Mouse (Mus musculus) lung, postnatal 0 days (tissue): ENCODE data around the gene Prph. TPM values are rescaled to one million over a fixed set of nuclear protein-coding genes. Genes with fewer than 3 reads are reported as not detected.

Source experiments
- ATAC-seq: fragments of 200-750 bp; cut with Nextera tagmentation; 2 replicates; pipeline ENCODE4 v1.8.0; 2017; ENCODE audit warnings: moderate library complexity
- DNase-seq: peaks from one replicate; pipeline ENCODE4 v3.0.0-alpha.2; 2016; ENCODE audit warnings: low spot score
- H3K27ac ChIP-seq: fragments of 300-500 bp; sonication (generic); 2 replicates; pipeline ENCODE4 v1.5.1; 2014; ENCODE audit warnings: antibody characterized with exemption, mild to moderate bottlenecking, low read length, mixed read lengths
- H3K27me3 ChIP-seq: fragments of 300-500 bp; sonication (generic); replicated peaks from 2 replicates; pipeline ENCODE4 v1.6.1; 2014; ENCODE audit warnings: low read length, mixed read lengths; ENCODE audit not compliant: insufficient read depth
- H3K36me3 ChIP-seq: fragments of 300-500 bp; sonication (generic); 2 replicates; pipeline ENCODE4 v1.6.1; 2014; ENCODE audit warnings: low read length, mixed read lengths; ENCODE audit not compliant: insufficient read depth
- H3K4me1 ChIP-seq: fragments of 300-500 bp; sonication (generic); 2 replicates; pipeline ENCODE4 v1.6.1; 2014; ENCODE audit warnings: antibody characterized with exemption, low read depth, low read length, mixed read lengths; ENCODE audit not compliant: insufficient read depth
- H3K4me2 ChIP-seq: fragments of 300-500 bp; sonication (generic); replicated peaks from 2 replicates; pipeline ENCODE4 v1.6.1; 2014; ENCODE audit warnings: low read depth, mild to moderate bottlenecking, low read length, moderate library complexity, mixed read lengths
- H3K4me3 ChIP-seq: fragments of 300-500 bp; sonication (generic); 2 replicates; pipeline ENCODE4 v1.5.1; 2014; ENCODE audit warnings: low read depth, low read length
- H3K9ac ChIP-seq: fragments of 300-500 bp; sonication (generic); replicated peaks from 2 replicates; pipeline ENCODE4 v1.6.1; 2014; ENCODE audit warnings: low read depth, mild to moderate bottlenecking
- H3K9me3 ChIP-seq: fragments of 300-500 bp; sonication (generic); 2 replicates; pipeline ENCODE4 v1.6.1; 2016; ENCODE audit warnings: low read length, mixed read lengths
- CTCF ChIP-seq: IDR thresholded peaks from 2 replicates; pipeline ENCODE4 v1.5.1; 2016; ENCODE audit warnings: antibody characterized with exemption, mild to moderate bottlenecking
- EP300 ChIP-seq: IDR thresholded peaks from 2 replicates; pipeline ENCODE4 v1.6.1; 2016; ENCODE audit warnings: antibody characterized with exemption, mild to moderate bottlenecking, control low read depth
- WGBS: fragments of 180-500 bp; shearing (Covaris S2); extraction: QIAGEN DNeasy Blood & Tissue Kit; methylation state at CpG from one replicate; pipeline ENCODE4 v1.1.7; 2014; 5-methylcytosine and 5-hydroxymethylcytosine counted together
- polyA plus RNA-seq: library from polyadenylated mRNA; unstranded; fragments of >200 nt; fragmentation: Nextera tagmentation; extraction: Ambion mirVana; gene quantifications from 2 replicates; pipeline ENCODE4 v1.2.1, GENCODE M21; 2015

The Prph gene
- polyA plus RNA-seq = 0.32 and 0.42 TPM in 2 replicates

DNA sequence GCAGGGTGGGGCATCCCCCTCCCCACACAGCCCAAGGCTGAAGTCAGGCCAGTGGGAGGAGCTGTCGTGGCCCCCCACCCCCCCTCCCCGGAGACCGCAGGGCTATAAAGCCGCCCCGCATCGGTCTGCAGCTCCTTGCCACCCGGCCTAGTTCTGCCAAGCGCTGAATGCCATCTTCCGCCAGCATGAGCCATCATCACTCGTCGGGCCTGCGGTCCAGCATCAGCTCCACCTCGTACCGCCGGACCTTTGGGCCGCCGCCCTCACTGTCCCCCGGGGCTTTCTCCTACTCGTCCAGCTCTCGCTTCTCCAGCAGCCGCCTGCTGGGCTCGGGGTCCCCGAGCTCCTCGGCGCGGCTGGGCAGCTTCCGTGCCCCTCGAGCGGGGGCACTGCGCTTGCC, at the start of gene Prph:
Prph (plus strand) TSS at position 135 of the 400 bp plus-strand sequence.
- Histone ChIP-seq H3K9ac (no peak within 1 kb of the TSS), H3K9me3 (no peaks in the 10 kb centered on the region), H3K4me2 (peak within 1 kb of the TSS; percentile 44), H3K4me3 (peak within 1 kb of the TSS; percentile 29), H3K27ac (no peak within 1 kb of the TSS), H3K4me1 (peaks cover 3% of the 10 kb centered on the region; the same call in 1 of the 2 replicates), H3K27me3 (peaks cover 54% of the 10 kb centered on the region), H3K36me3 (no peaks in the 10 kb centered on the region)
- DNase-seq (no peak), ATAC-seq (no peak)
- 3% methylated on average over 21 of the region's 30 CpGs for WGBS
- TF ChIP-seq EP300 (no peak), CTCF (no peak)

DNA sequence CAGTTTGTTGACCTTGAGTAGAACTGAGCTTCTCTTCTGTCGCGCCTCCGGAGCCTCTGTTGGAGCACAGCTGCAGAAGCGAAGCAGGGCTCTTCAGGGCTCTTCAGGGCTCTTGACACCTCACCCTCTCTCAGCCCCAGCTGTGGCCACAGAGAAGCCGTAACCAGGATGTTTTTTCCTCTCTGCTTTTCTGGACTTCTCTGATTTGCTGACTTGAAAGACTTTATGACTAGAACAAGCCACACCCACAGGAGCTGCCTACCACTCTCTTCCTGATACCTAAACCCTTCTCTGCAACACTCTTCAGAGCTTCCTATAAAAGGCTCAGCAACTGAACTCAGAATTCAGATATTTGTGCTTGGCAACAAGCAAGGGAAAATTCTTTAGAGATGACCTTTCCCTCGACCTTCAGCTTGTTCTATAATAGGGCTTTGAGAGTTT, 46.2 kb upstream of the Prph start:
- Histone ChIP-seq H3K9ac (no peak overlapping the region), H3K4me3 (no peak overlapping the region), H3K4me1 (no peaks in the 10 kb centered on the region), H3K27ac (no peak overlapping the region; the same call in 1 of the 2 replicates), H3K36me3 (no peaks in the 10 kb centered on the region), H3K27me3 (no peaks in the 10 kb centered on the region), H3K4me2 (no peak overlapping the region), H3K9me3 (no peaks in the 10 kb centered on the region)
- WGBS = 18% methylated on average over 6 of the region's 6 CpGs
- DNase-seq (peak; percentile 84), ATAC-seq (peak; percentile 91)
- TF ChIP-seq CTCF (no peak), EP300 (no peak)

DNA sequence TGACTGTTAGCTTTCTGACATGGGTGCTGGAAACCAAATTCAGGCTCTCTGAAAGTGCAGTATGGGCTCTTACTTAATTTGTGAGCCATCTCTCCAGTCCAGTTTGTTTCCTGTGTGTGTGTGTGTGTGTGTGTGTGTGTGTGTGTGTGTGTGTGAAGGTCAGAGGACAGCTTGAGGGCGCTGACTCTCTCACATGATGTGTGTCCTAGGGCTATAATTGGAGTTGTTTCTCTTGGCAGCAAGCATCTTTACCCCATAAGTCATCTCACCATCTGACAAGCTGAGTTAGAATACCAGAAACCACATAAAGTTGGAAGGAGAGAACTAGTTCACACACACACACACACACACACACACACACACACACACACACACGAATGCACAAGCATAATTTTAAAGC, 44.1 kb upstream of the Prph start:
- Histone ChIP-seq H3K4me1 (no peaks in the 10 kb centered on the region), H3K9me3 (no peaks in the 10 kb centered on the region), H3K4me2 (no peak overlapping the region), H3K36me3 (no peaks in the 10 kb centered on the region), H3K9ac (no peak overlapping the region), H3K27ac (no peak overlapping the region), H3K4me3 (no peak overlapping the region), H3K27me3 (no peaks in the 10 kb centered on the region)
- DNase-seq (no peak), ATAC-seq (no peak)
- TF ChIP-seq CTCF (no peak), EP300 (no peak)
- WGBS = 88% methylated on average over 2 of the region's 2 CpGs

DNA sequence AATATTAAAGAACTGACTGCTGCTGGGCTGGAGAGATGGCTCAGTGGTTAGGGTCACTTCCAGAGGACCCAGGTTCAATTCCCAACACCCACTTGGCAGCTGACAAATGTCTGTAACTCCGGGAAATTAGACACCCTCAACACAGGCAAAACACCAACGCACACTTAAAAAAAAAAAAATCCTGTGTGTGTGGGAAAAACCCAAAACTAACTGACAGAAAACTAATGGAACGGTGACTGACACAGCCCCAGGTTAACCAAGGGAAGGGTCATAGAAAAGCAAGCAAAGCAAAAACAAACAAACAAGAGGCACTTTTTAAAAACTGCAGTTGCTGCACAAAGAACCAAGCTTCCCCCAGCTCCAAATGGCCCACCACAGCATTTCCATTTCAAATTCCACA, 43.0 kb upstream of the Prph start:
- DNase-seq (no peak), ATAC-seq (no peak)
- TF ChIP-seq CTCF = no peak
- TF ChIP-seq EP300 = no peak
- no peaks in the 10 kb centered on the region for H3K36me3 ChIP-seq
- H3K4me2 ChIP-seq = no peak overlapping the region
- H3K9me3 ChIP-seq = no peaks in the 10 kb centered on the region
- H3K27ac ChIP-seq = no peak overlapping the region
- no peaks in the 10 kb centered on the region for H3K4me1 ChIP-seq
- no peak overlapping the region for H3K4me3 ChIP-seq
- H3K9ac ChIP-seq = no peak overlapping the region
- no peaks in the 10 kb centered on the region for H3K27me3 ChIP-seq
- WGBS = 52% methylated on average over 3 of the region's 3 CpGs

DNA sequence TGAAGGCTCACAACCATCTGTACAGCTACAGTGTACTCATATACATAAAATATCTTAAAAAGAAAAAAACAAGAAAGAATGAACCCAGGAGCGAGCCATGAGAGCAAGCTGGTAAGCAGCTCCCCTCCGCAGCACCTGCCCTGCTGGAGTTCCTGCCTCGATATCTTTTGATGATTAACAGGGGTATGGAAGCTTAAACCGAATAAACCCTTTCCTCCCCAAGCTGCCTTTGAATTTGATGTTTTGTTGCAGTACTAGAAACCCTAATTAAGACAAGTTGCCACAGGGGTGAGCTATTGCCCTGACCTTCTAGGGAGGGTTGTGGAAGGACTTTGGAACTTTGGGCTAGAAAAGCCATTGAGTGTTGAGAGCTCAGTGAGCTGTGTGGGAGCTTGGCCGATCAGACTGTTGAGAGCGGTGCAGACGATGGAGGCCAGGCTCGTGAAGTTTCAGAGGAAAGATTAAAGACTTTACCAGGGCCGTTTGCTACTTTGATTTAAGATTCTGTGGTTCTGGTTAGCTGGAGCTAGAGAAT, 40.4 kb upstream of the Prph start:
- no peaks in the 10 kb centered on the region for H3K4me1 ChIP-seq
- TF ChIP-seq EP300 (no peak), CTCF (no peak)
- ATAC-seq (no peak), DNase-seq (no peak)
- no peaks in the 10 kb centered on the region for H3K36me3 ChIP-seq
- no peak overlapping the region for H3K4me3 ChIP-seq
- no peak overlapping the region for H3K9ac ChIP-seq
- WGBS = 54% methylated on average over 9 of the region's 9 CpGs
- H3K27ac ChIP-seq = no peak overlapping the region
- no peaks in the 10 kb centered on the region for H3K9me3 ChIP-seq
- H3K4me2 ChIP-seq = no peak overlapping the region
- H3K27me3 ChIP-seq = no peaks in the 10 kb centered on the region

DNA sequence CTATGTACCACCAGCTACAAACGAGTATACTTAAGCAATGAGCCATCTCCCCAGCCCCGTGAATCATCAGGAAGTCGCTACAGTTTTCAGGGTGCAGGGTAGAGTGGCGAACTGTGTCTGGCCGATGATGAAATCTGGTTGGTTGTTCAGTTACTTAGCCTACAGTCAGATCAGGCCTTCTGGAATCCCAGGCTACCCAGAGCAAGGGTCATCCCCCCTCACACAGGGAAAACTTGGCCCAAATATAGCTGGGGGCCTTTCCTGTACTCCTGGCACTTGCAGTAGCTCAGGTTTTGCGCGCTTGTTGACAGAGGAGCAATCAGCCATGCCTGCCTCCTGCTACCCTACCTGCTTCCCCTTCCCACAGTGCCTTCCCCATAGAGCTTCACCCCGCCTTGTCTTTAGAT, 37.6 kb upstream of the Prph start:
- WGBS = 78% methylated on average over 8 of the region's 8 CpGs
- no peaks in the 10 kb centered on the region for H3K4me1 ChIP-seq
- no peaks in the 10 kb centered on the region for H3K27me3 ChIP-seq
- no peak overlapping the region for H3K9ac ChIP-seq
- DNase-seq (no peak), ATAC-seq (no peak)
- TF ChIP-seq CTCF = no peak
- TF ChIP-seq EP300 = no peak
- no peaks in the 10 kb centered on the region for H3K36me3 ChIP-seq
- H3K4me3 ChIP-seq = no peak overlapping the region
- no peak overlapping the region for H3K4me2 ChIP-seq
- H3K9me3 ChIP-seq = no peaks in the 10 kb centered on the region
- no peak overlapping the region for H3K27ac ChIP-seq

DNA sequence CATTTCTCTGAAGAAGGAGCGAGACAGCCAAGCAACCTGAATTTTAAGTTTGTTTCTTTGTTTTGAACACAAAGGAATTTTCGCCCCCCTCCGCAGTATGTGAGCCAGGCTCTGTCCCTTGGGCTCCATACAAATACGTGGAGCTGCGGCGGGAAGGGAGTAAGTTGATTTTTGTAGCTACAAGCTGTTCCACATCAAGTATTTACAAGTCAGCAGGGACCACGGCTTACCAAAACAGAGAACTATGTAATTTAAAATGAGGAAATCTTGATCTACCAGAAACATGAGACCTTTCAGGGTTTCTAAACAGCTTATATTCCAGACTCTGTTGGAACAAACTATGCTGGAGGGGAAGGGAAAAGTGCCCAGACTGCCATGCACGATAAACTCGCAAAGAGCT, 37.0 kb upstream of the Prph start:
- no peaks in the 10 kb centered on the region for H3K9me3 ChIP-seq
- no peaks in the 10 kb centered on the region for H3K4me1 ChIP-seq
- H3K27me3 ChIP-seq = no peaks in the 10 kb centered on the region
- no peak overlapping the region for H3K4me3 ChIP-seq
- no peaks in the 10 kb centered on the region for H3K36me3 ChIP-seq
- no peak overlapping the region for H3K27ac ChIP-seq
- no peak overlapping the region for H3K4me2 ChIP-seq
- WGBS = 65% methylated on average over 9 of the region's 9 CpGs
- ATAC-seq (no peak), DNase-seq (no peak)
- TF ChIP-seq CTCF (no peak), EP300 (no peak)
- H3K9ac ChIP-seq = no peak overlapping the region
